Mouse (Mus musculus): ENCODE results near the gene Bud31.

- TF ChIP-seq CTCF (conservative IDR thresholded peaks at IDR 0.05; ENCODE audit: insufficient read depth, insufficient read length, low read depth, low read length) (no peak), POLR2A (IDR thresholded peaks at IDR 0.05; ENCODE audit: low read depth, low read length) (no peak)
Observed at GRCm38 (mm10) chr5:145100960-145101359, 39.2 kb upstream of the Bud31 start.

Data from kidney, adult 2 months (tissue).